Mouse (Mus musculus) cerebellum, adult 2 months (tissue): ENCODE results near the gene Hk2.

Experiments
- CTCF ChIP-seq: fragments of 200-500 bp; IDR thresholded peaks from 2 replicates; pipeline ENCODE4 v1.5.1; 2011; ENCODE audit warnings: low read depth, mild to moderate bottlenecking, control low read depth, low read length, moderate library complexity, borderline replicate concordance; ENCODE audit not compliant: insufficient read depth
- POLR2A ChIP-seq: fragments of 200-500 bp; IDR thresholded peaks from 2 replicates; pipeline ENCODE4 v1.6.1; 2011; ENCODE audit warnings: low read length, control low read depth, borderline replicate concordance; ENCODE audit not compliant: insufficient read depth

GRCm38 (mm10) chr6:82689474-82689873 is 84.8 kb downstream of the Hk2 start:
- TF ChIP-seq CTCF (no peak), POLR2A (no peak)
